Mouse (Mus musculus) E14TG2a.4 (cell line): ENCODE measurements at regions not wholly inside any gene's neighbourhood (a gene's known extent, or its start where the extent isn't known, plus 50 kb on each side); places are given as distances from the start of the nearest gene placed in this dataset.

ENCODE experiments used
- CTCF ChIP-seq: conservative IDR thresholded peaks from 2 replicates; pipeline ENCODE4 v1.5.1; 2014; ENCODE audit warnings: low read length
- NANOG ChIP-seq: IDR thresholded peaks from 2 replicates; pipeline ENCODE4 v1.6.1; 2014; ENCODE audit warnings: borderline replicate concordance, low read length, mixed read lengths
- POU5F1 ChIP-seq: IDR thresholded peaks from 2 replicates; pipeline ENCODE4 v1.6.1; 2014; ENCODE audit warnings: low read length, borderline replicate concordance

DNA sequence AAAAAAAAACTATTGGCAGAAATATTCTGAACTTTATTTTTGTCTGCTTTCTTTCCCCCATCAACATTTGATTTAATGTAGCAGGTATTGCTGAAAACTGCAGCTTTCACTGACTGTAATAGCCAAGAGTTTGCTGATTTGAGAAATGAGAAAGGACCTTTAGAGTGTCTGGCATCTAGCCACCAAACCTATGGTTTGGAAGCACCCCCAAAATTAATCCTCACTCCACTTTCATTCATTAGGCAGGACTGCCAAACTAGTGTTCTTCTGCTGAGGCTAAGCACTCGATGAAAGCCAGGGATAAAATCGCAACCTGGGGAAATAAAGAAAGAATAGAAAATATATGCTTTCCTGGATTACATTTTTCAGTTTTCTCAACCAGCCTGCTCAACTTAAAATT lies 320.4 kb downstream of the Atp6ap1l start:
- TF ChIP-seq CTCF: no peak
- no peak for TF ChIP-seq POU5F1
- no peak for TF ChIP-seq NANOG
